Mouse (Mus musculus): ENCODE measurements around the gene Slc7a15.
A peak's percentile ranks its signal among the peaks of the same experiment; 100 is the strongest.
"Not testable (repeated sequence)": the region's sequence is repeated elsewhere in the genome, so short reads cannot be mapped to it uniquely, and the experiment has no call there.

Slc7a15 gene

GRCm38 (mm10) chr12:8598966-8599365 is at the start of gene Slc7a15:
Slc7a15 (minus strand) TSS chr12:8599066.
- DNase-seq = not testable (repeated sequence)

DNA sequence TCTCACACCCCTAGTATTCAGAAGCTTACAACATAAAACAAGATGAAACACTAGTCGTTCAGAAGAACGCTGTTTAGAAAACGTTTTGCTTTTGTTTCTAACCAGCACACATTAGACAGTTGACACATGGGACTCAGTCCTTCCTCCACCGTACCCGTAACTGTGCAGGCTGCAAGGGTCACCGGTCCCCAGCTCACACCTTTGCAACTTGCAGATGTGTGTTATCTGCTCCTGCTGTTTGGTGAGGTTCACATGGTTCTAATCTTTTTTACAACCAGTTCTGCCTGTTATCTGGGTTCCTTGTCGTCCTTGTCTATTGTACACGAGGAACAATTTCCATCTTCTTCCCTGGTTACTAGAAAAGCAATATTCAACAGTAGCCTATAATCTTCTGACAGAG is 49.3 kb upstream of the Slc7a15 start:
- DNase-seq = not testable (repeated sequence)

GRCm38 (mm10) chr12:8641425-8641735 is 42.5 kb upstream of the Slc7a15 start:
- DNase-seq = no peak

GRCm38 (mm10) chr12:8640711-8641424 is 42.0 kb upstream of the Slc7a15 start:
- DNase-seq = peak; percentile 99

DNA sequence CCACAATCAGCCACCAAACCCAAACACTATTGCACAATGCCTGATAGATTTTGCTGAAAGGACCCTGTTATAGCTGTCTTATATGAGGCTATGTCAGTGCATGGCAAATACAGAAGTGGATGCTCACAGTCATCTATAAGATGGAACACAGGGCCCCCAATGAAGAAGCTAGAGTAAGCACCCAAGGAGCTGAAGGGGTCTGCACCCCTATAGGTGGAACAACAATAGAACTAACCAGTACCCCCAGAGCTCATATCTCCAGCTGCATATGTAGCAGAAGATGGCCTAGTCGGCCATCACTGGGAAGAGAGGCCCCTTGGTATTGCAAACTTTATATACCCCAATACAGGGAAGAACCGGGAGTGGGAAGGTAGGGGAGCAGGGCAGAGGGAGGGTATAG is 41.3 kb upstream of the Slc7a15 start:
- not testable (repeated sequence) for DNase-seq

GRCm38 (mm10) chr12:8638411-8639087 is 39.7 kb upstream of the Slc7a15 start:
- peak; percentile 67 for DNase-seq

GRCm38 (mm10) chr12:8636945-8637344 is 38.1 kb upstream of the Slc7a15 start:
- no peak for DNase-seq

- DNase-seq = no peak
Measured at GRCm38 (mm10) chr12:8635546-8635945, 36.7 kb upstream of the Slc7a15 start.

GRCm38 (mm10) chr12:8634306-8634705 is 35.4 kb upstream of the Slc7a15 start:
- no peak for DNase-seq

DNA sequence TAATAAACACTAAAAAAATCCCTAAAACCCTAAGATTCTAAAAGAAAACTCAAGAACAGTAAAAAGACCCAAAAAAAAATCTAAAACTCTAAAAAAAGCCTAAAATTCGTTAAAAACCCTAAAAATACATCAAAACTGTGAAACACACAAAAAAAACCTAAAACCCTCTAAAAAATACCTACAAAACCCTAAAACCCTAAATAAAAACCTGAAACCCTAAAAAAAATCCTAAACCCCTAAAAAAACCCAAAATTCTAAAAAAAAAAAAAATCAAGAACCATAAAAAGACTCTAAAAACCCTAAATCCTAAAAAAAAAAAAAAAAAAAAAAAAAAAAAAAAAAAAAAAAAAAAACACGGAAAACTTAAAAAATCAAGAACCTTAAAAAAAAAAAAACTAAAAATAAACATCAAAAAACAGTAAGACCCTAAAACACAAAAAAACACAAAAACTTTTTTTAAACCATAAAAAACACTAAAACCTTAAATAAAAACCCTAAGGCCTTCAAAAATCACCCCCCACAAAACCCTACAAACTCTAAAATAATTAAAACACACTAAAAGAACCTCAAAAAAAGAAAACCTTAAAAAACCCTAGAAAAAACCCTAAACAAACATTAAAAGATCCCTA is 34.0 kb upstream of the Slc7a15 start:
- DNase-seq = no peak

- no peak for DNase-seq
Measured at GRCm38 (mm10) chr12:8631691-8632090, 32.8 kb upstream of the Slc7a15 start.

DNA sequence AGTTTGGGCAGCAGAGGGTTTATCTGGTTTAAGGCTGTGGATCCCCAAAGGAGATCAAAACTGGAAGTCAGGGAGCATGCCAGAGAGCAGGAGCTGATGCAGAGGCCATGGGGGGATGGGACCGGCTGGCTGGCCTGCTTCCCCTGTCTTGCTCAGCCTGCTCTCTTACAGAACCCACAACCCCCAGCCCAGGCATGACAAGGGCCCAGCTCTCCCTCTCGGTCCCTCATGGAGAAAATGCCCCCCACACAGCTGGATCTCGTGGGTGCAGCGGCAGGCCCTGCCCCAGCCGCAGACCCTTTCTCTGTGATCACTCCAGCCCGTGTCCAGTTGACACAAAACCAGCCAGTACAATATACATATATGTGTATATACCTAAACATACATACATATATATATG is 30.7 kb upstream of the Slc7a15 start:
- no peak for DNase-seq

- no peak for DNase-seq
Measured at GRCm38 (mm10) chr12:8620678-8621018, 21.8 kb upstream of the Slc7a15 start.

GRCm38 (mm10) chr12:8619827-8620677 is 21.2 kb upstream of the Slc7a15 start:
- DNase-seq = no peak

- no peak for DNase-seq
Measured at GRCm38 (mm10) chr12:8618271-8618670, 19.4 kb upstream of the Slc7a15 start.

- no peak for DNase-seq
Measured at GRCm38 (mm10) chr12:8609070-8609469, 10.2 kb upstream of the Slc7a15 start.

DNA sequence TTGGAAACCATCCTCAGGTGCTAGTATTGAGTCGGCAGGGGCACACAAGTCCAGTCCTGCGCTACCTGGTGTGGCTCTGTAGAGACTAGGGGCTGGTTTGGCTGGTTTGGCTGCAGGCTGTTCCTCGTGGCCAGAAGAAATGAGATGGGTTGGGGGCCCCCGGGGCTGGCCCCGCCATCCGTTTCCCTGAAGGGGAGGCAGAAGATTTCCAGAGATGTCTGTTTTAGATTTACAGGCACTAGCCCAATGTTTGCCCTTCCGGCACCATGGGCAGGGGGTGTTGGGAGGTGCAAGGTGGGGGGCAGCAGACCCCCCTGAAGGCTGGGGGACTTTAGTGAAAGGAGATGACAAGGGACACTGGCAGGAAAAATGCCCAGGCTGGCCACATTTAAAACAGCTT is 3.3 kb downstream of the Slc7a15 start:
- no peak for DNase-seq

DNA sequence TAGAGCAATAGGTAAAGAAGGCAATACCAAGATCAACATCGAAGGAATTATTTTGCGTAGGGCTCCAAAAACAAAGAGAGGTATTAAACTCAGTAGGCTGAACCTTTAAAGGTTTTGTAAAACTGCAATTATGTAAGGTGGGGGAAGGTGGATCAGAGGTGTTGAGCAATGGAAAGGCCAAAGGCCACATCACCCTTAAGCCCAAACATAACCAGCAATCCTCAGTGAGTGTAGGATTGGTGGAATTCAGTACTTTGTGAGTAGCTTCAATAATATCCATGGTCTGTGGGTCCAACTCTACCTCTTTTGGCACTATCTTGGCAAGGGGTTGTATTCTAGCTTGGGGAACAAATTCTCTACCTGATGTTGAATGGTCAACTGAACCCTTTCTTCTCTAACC is 7.5 kb downstream of the Slc7a15 start:
- not testable (repeated sequence) for DNase-seq

DNA sequence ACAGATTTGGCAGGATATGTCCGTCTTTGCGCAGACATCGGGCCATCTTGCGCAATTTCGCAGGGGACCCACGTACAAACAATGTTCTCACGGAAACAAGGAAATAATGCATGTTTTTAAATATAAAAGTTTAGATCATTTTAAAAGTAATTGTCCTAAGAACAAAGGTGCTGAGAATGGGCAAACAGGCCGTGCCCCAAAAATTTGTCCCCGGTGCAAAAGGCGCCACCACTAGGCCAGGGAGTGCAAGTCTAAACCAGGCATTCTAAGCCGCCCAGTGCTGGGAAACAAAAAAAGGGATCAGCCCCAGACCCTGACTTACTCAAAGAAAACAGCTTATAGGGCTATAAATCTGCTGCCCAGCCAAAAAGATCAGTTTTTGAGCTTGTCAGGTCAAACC is 25.5 kb downstream of the Slc7a15 start:
- no peak for DNase-seq

DNA sequence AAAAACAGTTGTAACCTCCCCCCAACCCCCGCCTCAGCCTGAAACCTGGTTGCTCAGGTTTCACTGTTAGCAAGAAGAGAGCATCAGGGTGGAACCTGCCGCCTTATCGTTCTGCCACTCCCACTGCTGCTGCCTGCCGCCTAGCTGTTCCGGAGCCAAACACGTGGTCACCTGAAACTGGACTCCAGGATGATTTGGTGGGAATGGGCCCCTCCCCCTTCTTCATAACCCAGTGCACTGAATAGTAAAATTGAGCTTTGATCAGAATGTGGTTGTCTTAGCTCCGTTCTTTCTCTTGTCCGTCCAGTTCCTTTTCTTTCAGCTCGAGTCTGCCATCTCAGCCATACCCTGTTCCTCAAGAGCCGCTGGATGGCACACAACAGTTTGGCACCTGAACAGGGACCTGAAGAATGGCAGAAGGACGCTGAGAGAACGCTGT is 26.9 kb downstream of the Slc7a15 start:
- not testable (repeated sequence) for DNase-seq

- DNase-seq = not testable (repeated sequence)
Measured at GRCm38 (mm10) chr12:8571287-8571902, 27.5 kb downstream of the Slc7a15 start.

DNA sequence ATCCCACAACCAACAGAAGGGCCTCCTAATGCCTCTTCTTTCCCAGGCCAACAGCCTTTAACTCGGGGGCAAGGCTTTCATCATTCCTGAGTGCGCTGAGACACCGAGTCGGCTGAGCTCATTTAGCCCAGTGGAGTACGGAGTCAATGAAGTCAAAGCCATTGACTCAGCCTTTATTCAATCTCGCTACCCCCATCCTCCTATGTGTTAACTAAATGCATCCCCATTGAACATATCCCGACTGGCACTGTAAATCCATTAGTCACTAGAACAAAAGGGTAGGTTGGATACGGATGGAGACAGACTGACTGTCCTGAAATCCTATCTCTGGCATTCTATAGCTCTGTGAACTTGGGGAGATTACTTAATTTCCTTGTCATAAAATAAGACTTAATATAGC is 36.7 kb downstream of the Slc7a15 start:
- not testable (repeated sequence) for DNase-seq

DNA sequence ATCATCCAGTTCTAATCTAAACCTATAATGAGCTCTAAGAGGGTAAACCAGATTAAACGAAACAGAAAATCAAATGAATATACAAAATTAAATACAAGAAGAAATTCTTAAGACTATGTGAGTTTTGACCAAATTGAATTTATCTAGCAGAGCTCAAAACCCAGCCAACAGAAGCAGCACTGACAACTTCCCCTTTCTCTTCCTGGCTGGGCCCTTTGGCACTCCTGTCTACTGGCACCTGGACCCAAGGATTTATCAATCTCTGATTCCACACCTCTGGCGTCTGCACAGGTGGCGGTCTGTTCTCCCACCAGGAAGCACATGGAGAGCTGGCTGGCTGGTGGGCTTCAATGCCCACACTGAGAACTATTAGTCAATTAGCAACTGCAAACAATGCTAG is 39.0 kb downstream of the Slc7a15 start:
- DNase-seq = not testable (repeated sequence)
